In genomic region chr2:66101686-66102304, GRCm38 (mm10) we compare ENCODE assay signal across 22 mouse cellular contexts. TPM values are rescaled to one million over a fixed set of nuclear protein-coding genes. Genes with fewer than 3 reads are reported as not detected.
A peak's percentile ranks its signal among the peaks of the same experiment; 100 is the strongest.
DNase-seq lines count a peak whose midpoint lies in the region; ATAC-seq and TF ChIP-seq lines count a peak whose summit lies in the region.
"Had no signal": no experiment of that assay in that cellular context is flagged by ENCODE, and none has a peak within 500 bp of the region (broad histone marks: within the 10 kb centered on the region; RNA-seq: fewer than 3 reads in every experiment).

No protein-coding gene starts in this region.

- dilution Hi-C loops in CH12.LX (cut with MboI; ENCODE audit: extremely low pct_ligation_motif_present, extremely low pct_unique_long_range_greater_than_20kb, low sequenced_read_pairs): no loop called here

- peak; percentile 68 for DNase-seq in midbrain, embryonic 11.5 days (ENCODE audit: low spot score, missing footprints)
- DNase-seq in midbrain, embryonic 14.5 days: no peak
- peak; percentile 45 for DNase-seq in CH12.LX (ENCODE audit: extremely low read depth)
- DNase-seq in induced T-regulatory cell, adult 2 months (ENCODE audit: low read depth): peak; percentile 31
- no peak for DNase-seq in gastrocnemius, postnatal 4 days (ENCODE audit: low spot score in 2 of 2)
- no peak for DNase-seq in neural tube, embryonic 10.5 days (ENCODE audit: extremely low spot score, low spot score)
- DNase-seq: adrenal gland, adult 2 months; adrenal gland, adult 8-10 months; adrenal gland, postnatal 10 days; adrenal gland, postnatal 14 days; adrenal gland, postnatal 25 days; adrenal gland, postnatal 36 days; B cell, adult 2 months; cerebellum, adult 11 months; cerebellum, adult 11-12 months; cerebellum, adult 18-20 months; cerebellum, adult 2 months had no signal

- no peak overlapping the region for H3K9ac ChIP-seq in midbrain, embryonic 11.5 days (ENCODE audit: low read length)
- H3K9ac ChIP-seq in midbrain, embryonic 14.5 days (replicated peaks; ENCODE audit: low read length): no peak overlapping the region
- no peak overlapping the region for H3K9ac ChIP-seq in CH12.LX (ENCODE audit: insufficient read depth, low read depth)

- H3K4me1 ChIP-seq in midbrain, embryonic 11.5 days (ENCODE audit: control insufficient read depth, insufficient read depth, low read length): peaks cover 8% of the 10 kb centered on the region; the same call in 1 of the 2 replicates
- H3K4me1 ChIP-seq in midbrain, embryonic 14.5 days (ENCODE audit: control insufficient read depth, insufficient read depth, low read length): peaks cover 13% of the 10 kb centered on the region
- H3K4me1 ChIP-seq in CH12.LX (ENCODE audit: control insufficient read depth in 1 of 2, insufficient read depth in 2 of 2): peaks cover 0 to 6% of the 10 kb centered on the region in 2 experiments; a peak in 1 of 4 replicates

- no peak overlapping the region for H3K27ac ChIP-seq in midbrain, embryonic 11.5 days (ENCODE audit: low read depth, low read length)
- H3K27ac ChIP-seq in midbrain, embryonic 14.5 days (replicated peaks; ENCODE audit: low read depth, low read length): no peak overlapping the region
- 0 out of 2 replicates have a peak overlapping the region, but pooled peaks have one; percentile 2 for H3K27ac ChIP-seq in CH12.LX (ENCODE audit: insufficient read depth, low read depth)

- H3K27me3 ChIP-seq in midbrain, embryonic 11.5 days (ENCODE audit: control insufficient read depth, insufficient read depth, low read length): no peaks in the 10 kb centered on the region
- H3K27me3 ChIP-seq in midbrain, embryonic 14.5 days (ENCODE audit: control insufficient read depth, insufficient read depth, low read length): peaks cover 3% of the 10 kb centered on the region; the same call in 1 of the 2 replicates
- H3K27me3 ChIP-seq in CH12.LX (replicated peaks): no peaks in the 10 kb centered on the region
- H3K27me3 ChIP-seq: Patski had no signal

- H3K79me2 ChIP-seq in CH12.LX (replicated peaks; ENCODE audit: control insufficient read depth, extremely low read depth, insufficient read depth, poor library complexity, severe bottlenecking): no peaks in the 10 kb centered on the region

- no peak for TF ChIP-seq CTCF in CH12.LX (conservative IDR thresholded peaks at IDR 0.05 in 1 of 2, IDR thresholded peaks at IDR 0.05 in 1 of 2; ENCODE audit: low read depth in 2 of 2, low read length in 2 of 2)

- 89% methylated on average over 9 of the region's 9 CpGs for WGBS in midbrain, embryonic 11.5 days
- 86% methylated on average over 9 of the region's 9 CpGs for WGBS in midbrain, embryonic 14.5 days

- TF ChIP-seq RAD21 in CH12.LX (IDR thresholded peaks at IDR 0.05; ENCODE audit: low read depth, low read length): no peak

- TF ChIP-seq POLR2A in CH12.LX (IDR thresholded peaks at IDR 0.05; ENCODE audit: low read depth, low read length): no peak

- ATAC-seq in midbrain, embryonic 11.5 days (ENCODE audit: low FRiP score): no peak
- no peak for ATAC-seq in midbrain, embryonic 14.5 days (ENCODE audit: low FRiP score, low TSS enrichment)
- ATAC-seq: activated CD4-positive, CD25-positive, alpha-beta regulatory T cell, adult 4 months; CD4-positive, CD25-positive, alpha-beta regulatory T cell, adult 4 months; Patski had no signal

- no peak overlapping the region for H3K4me3 ChIP-seq in midbrain, embryonic 11.5 days (ENCODE audit: low read depth, low read length)
- no peak overlapping the region for H3K4me3 ChIP-seq in midbrain, embryonic 14.5 days (replicated peaks; ENCODE audit: low read depth, low read length)
- H3K4me3 ChIP-seq in CH12.LX (replicated peaks in 1 of 3; ENCODE audit: low read depth in 2 of 3, low read length in 2 of 3, poor library complexity in 1 of 3): no peak overlapping the region

- H3K9me3 ChIP-seq in midbrain, embryonic 11.5 days (ENCODE audit: control insufficient read depth, low read length): no peaks in the 10 kb centered on the region
- H3K9me3 ChIP-seq in midbrain, embryonic 14.5 days (ENCODE audit: control insufficient read depth, low read length): no peaks in the 10 kb centered on the region
- peaks cover 18% of the 10 kb centered on the region for H3K9me3 ChIP-seq in CH12.LX (replicated peaks; ENCODE audit: low read length)

- H3K36me3 ChIP-seq in midbrain, embryonic 11.5 days (ENCODE audit: control insufficient read depth, insufficient read depth, low read length): no peaks in the 10 kb centered on the region
- H3K36me3 ChIP-seq in midbrain, embryonic 14.5 days (ENCODE audit: control insufficient read depth, insufficient read depth, low read length): no peaks in the 10 kb centered on the region
- no peaks in the 10 kb centered on the region for H3K36me3 ChIP-seq in CH12.LX (replicated peaks in 1 of 2; ENCODE audit: control insufficient read depth in 1 of 2, insufficient read depth in 1 of 2, low read length in 1 of 2)
- H3K36me3 ChIP-seq: G1E had no signal

- peak; percentile 61 for TF ChIP-seq EP300 in CH12.LX (IDR thresholded peaks at IDR 0.05; ENCODE audit: low read length)

- in situ Hi-C loops in CH12.LX (cut with MboI; ENCODE audit: low pct_ligation_motif_present, low pct_unique_long_range_greater_than_20kb, low sequenced_read_pairs): no loop called here

- no peak overlapping the region for H3K4me2 ChIP-seq in midbrain, embryonic 11.5 days
- no peak overlapping the region for H3K4me2 ChIP-seq in midbrain, embryonic 14.5 days (ENCODE audit: low read length)
- peak overlapping the region; percentile 1; the same call in 1 of the 2 replicates for H3K4me2 ChIP-seq in CH12.LX (ENCODE audit: insufficient read depth, low read depth, poor library complexity, severe bottlenecking)

TF ChIP-seq in CH12.LX, 34 proteins besides CTCF, POLR2A, EP300 and RAD21:
- TF ChIP-seq JUND (conservative IDR thresholded peaks at IDR 0.05; ENCODE audit: low read depth, low read length): peak; percentile 76; the same call in 1 of the 2 replicates
- TF ChIP-seq ETS1 (conservative IDR thresholded peaks at IDR 0.05; ENCODE audit: low read depth, low read length): peak; percentile 63; the same call in 1 of the 2 replicates
- TF ChIP-seq BHLHE40 (IDR thresholded peaks at IDR 0.05; ENCODE audit: low read depth, low read length): peak; percentile 32; the same call in 1 of the 2 replicates
- TF ChIP-seq JUN (IDR thresholded peaks at IDR 0.05; ENCODE audit: insufficient read depth, low read depth, low read length): peak; percentile 81
- 0 out of 2 replicates have a peak, but pooled peaks have one; percentile 67 for TF ChIP-seq TBP (conservative IDR thresholded peaks at IDR 0.05; ENCODE audit: low read depth, low read length)
- no peak for TF ChIP-seq E2F4 (IDR thresholded peaks at IDR 0.05; ENCODE audit: insufficient replicate concordance, low read depth, low read length)
- no peak for TF ChIP-seq ZC3H11A (IDR thresholded peaks at IDR 0.05; ENCODE audit: low read depth, low read length)
- no peak for TF ChIP-seq ZNF384 (IDR thresholded peaks at IDR 0.05; ENCODE audit: low read depth, low read length)
- TF ChIP-seq TCF12 (IDR thresholded peaks at IDR 0.05; ENCODE audit: low read depth, low read length): peak; percentile 54; the same call in 1 of the 2 replicates
- TF ChIP-seq IRF4 (IDR thresholded peaks at IDR 0.05; ENCODE audit: low read depth, low read length): peak; percentile 70
- TF ChIP-seq ZKSCAN1 (IDR thresholded peaks at IDR 0.05; ENCODE audit: borderline replicate concordance, low read depth, low read length): no peak

RNA-seq across cellular contexts. Expression of gene Galnt3, which starts 23.0 kb away (rescaled TPM):
- polyA plus RNA-seq in midbrain, embryonic 11.5 days (2014; fragmentation: Nextera tagmentation; extraction: Ambion mirVana): 0.37 and 1.1 TPM in 2 replicates
- 0.80 and 1.5 TPM in 2 replicates for polyA plus RNA-seq in midbrain, embryonic 14.5 days (2014; fragmentation: Nextera tagmentation; extraction: Ambion mirVana)
- total RNA-seq in CH12.LX (2012; rRNA removed) (0.17 and 0.76 TPM in 2 replicates), CH12.LX (2014; rRNA removed) (0.34 and 0.55 TPM in 2 replicates)
- polyA plus RNA-seq in CH12.LX (2012; ENCODE audit: insufficient read length, low read depth): not detected in 2 replicates
- total RNA-seq in gastrocnemius, postnatal 4 days (2021): under 1 TPM; 0.17 to 0.52 TPM
- total RNA-seq: G1E, MEL had no signal
- polyA plus RNA-seq: G1E had no signal

Comparison
In these comparisons a context has a peak if more than half of its experiments do, and no peak if none do; other contexts are left out.
1. DNase-seq: peak in midbrain, embryonic 11.5 days (single experiment), CH12.LX (single experiment) and induced T-regulatory cell, adult 2 months (single experiment); none in midbrain, embryonic 14.5 days (single experiment), gastrocnemius, postnatal 4 days (0 of 2) and neural tube, embryonic 10.5 days (single experiment).